Mouse (Mus musculus): Measurements from ENCODE around the gene Fgfrl1. TPM values are rescaled to one million over a fixed set of nuclear protein-coding genes. Genes with fewer than 3 reads are reported as not detected.

Gene Fgfrl1
- polyA plus RNA-seq, 1 experiment from 2014 or later, result 19.6 TPM

GRCm38 (mm10) chr5:108689091-108689490 is 3.1 kb upstream of the Fgfrl1 start:
- Histone ChIP-seq H3K27me3 (peaks cover 24% of the 10 kb centered on the region), H3K4me3 (no peak overlapping the region), H3K36me3 (no peaks in the 10 kb centered on the region), H3K27ac (replicated peaks) (no peak overlapping the region), H3K4me2 (replicated peaks) (no peak overlapping the region), H3K4me1 (peaks cover 4% of the 10 kb centered on the region), H3K9me3 (no peaks in the 10 kb centered on the region), H3K9ac (replicated peaks) (no peak overlapping the region)
- WGBS, result 68% methylated on average over 5 of the region's 5 CpGs
- ATAC-seq (ENCODE audit: low FRiP score, low read depth), result no peak

- H3K9ac ChIP-seq (replicated peaks), result no peak overlapping the region
- ATAC-seq (ENCODE audit: low FRiP score, low read depth), result no peak
- H3K4me2 ChIP-seq (replicated peaks), result no peak overlapping the region
- no peaks in the 10 kb centered on the region for H3K36me3 ChIP-seq
- H3K27me3 ChIP-seq, result peaks cover 34% of the 10 kb centered on the region
- 71% methylated on average over 4 of the region's 4 CpGs for WGBS
- H3K4me3 ChIP-seq, result no peak overlapping the region
- no peaks in the 10 kb centered on the region for H3K9me3 ChIP-seq
- no peak overlapping the region for H3K27ac ChIP-seq (replicated peaks)
- H3K4me1 ChIP-seq, result peaks cover 17% of the 10 kb centered on the region
Measured at GRCm38 (mm10) chr5:108691152-108691551, 1.0 kb upstream of the Fgfrl1 start.

GRCm38 (mm10) chr5:108693872-108694288 is 1.7 kb downstream of the Fgfrl1 start:
- WGBS, result 0% methylated on average over 23 of the region's 43 CpGs
- peak; percentile 95 for ATAC-seq (ENCODE audit: low FRiP score, low read depth)
- 0 out of 2 replicates have a peak overlapping the region, but pooled peaks have one; percentile 16 for H3K27ac ChIP-seq (replicated peaks)
- H3K27me3 ChIP-seq, result peaks cover 34% of the 10 kb centered on the region
- H3K9ac ChIP-seq (replicated peaks), result peak overlapping the region; percentile 80
- no peaks in the 10 kb centered on the region for H3K9me3 ChIP-seq
- peak overlapping the region; percentile 88 for H3K4me3 ChIP-seq
- H3K4me2 ChIP-seq (replicated peaks), result peak overlapping the region; percentile 88
- H3K36me3 ChIP-seq, result no peaks in the 10 kb centered on the region
- peaks cover 35% of the 10 kb centered on the region for H3K4me1 ChIP-seq

DNA sequence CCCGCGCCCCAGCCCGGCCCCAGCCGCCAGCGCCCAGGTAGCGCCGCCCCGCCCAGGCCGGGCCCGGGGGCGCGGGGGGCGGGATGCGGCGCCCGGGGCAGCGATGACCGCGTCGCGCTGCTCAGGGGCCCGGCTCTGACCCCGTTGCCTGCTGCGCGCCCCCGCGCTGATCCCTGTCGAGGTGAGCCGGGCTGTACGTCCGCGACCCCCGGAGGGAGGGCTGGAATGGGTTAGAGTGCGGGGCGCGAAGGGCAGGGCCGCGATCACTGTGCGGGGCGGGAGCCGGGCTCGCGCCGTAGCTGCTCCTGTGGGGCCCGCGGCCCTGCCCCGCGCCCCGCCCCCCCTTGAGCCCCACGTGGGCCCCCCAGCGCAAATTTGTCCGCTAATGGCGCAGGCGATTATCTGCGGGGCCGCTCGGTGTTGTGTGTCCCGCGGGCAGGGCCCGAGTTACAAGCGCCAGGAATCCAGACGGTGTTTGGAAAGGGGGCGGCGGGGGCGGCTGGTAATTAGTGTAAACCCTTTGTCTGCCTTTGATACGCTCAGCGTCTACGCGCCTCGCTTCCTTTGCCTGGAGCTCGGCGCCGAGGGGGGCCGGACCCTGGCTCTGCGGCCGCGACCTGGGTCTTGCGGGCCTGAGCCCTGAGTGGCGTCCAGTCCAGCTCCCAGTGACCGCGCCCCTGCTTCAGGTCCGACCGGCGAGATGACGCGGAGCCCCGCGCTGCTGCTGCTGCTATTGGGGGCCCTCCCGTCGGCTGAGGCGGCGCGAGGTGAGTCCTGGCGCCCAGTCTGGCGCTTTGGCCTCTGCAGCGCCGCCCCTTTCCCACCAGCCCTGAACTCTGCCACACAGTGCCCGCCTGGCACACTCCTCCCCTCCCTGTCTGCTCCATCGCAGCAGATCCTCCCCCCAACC is 2.4 kb downstream of the Fgfrl1 start:
- H3K4me1 ChIP-seq, result peaks cover 35% of the 10 kb centered on the region
- peak overlapping the region; percentile 80 for H3K9ac ChIP-seq (replicated peaks)
- peaks cover 34% of the 10 kb centered on the region for H3K27me3 ChIP-seq
- H3K4me3 ChIP-seq, result peak overlapping the region; percentile 88
- H3K36me3 ChIP-seq, result no peaks in the 10 kb centered on the region
- WGBS, result under 1% methylated on average over 90 of the region's 99 CpGs
- 0 out of 2 replicates have a peak overlapping the region, but pooled peaks have one; percentile 16 for H3K27ac ChIP-seq (replicated peaks)
- ATAC-seq (ENCODE audit: low FRiP score, low read depth), result peak; percentile 57
- peak overlapping the region; percentile 88 for H3K4me2 ChIP-seq (replicated peaks)
- H3K9me3 ChIP-seq, result no peaks in the 10 kb centered on the region

GRCm38 (mm10) chr5:108695861-108696260 is 3.7 kb downstream of the Fgfrl1 start:
- peak overlapping the region; percentile 88; the same call in 1 of the 2 replicates for H3K4me2 ChIP-seq (replicated peaks)
- no peak overlapping the region for H3K9ac ChIP-seq (replicated peaks)
- no peak overlapping the region for H3K27ac ChIP-seq (replicated peaks)
- no peak overlapping the region for H3K4me3 ChIP-seq
- H3K9me3 ChIP-seq, result no peaks in the 10 kb centered on the region
- WGBS, result 93% methylated on average over 12 of the region's 12 CpGs
- peaks cover 34% of the 10 kb centered on the region for H3K27me3 ChIP-seq
- no peaks in the 10 kb centered on the region for H3K36me3 ChIP-seq
- no peak for ATAC-seq (ENCODE audit: low FRiP score, low read depth)
- H3K4me1 ChIP-seq, result peaks cover 41% of the 10 kb centered on the region

DNA sequence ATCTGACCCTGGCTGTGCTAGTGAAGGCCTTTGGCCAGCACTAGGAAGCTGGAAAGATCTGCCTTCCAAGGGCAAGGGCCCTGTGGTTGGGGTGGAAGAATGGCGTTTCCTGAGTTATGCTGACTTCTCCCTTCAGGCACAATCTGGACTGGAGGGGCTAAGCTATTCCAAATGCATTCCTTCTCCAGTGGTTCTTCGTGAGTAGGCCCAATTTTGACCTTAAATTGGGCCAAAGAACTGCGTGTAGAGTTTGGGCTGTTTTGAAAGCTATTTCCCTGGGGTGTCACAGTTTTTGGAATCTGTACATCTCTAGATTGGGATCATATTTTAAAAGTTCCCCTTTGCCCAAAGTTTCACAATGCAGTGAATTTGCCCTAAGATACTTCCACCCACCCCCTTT is 4.4 kb downstream of the Fgfrl1 start:
- Histone ChIP-seq H3K9me3 (no peaks in the 10 kb centered on the region), H3K4me1 (peaks cover 41% of the 10 kb centered on the region), H3K27ac (replicated peaks) (no peak overlapping the region), H3K9ac (replicated peaks) (no peak overlapping the region), H3K27me3 (peaks cover 31% of the 10 kb centered on the region), H3K4me2 (replicated peaks) (no peak overlapping the region), H3K36me3 (no peaks in the 10 kb centered on the region), H3K4me3 (no peak overlapping the region)
- no peak for ATAC-seq (ENCODE audit: low FRiP score, low read depth)
- 83% methylated on average over 3 of the region's 3 CpGs for WGBS

DNA sequence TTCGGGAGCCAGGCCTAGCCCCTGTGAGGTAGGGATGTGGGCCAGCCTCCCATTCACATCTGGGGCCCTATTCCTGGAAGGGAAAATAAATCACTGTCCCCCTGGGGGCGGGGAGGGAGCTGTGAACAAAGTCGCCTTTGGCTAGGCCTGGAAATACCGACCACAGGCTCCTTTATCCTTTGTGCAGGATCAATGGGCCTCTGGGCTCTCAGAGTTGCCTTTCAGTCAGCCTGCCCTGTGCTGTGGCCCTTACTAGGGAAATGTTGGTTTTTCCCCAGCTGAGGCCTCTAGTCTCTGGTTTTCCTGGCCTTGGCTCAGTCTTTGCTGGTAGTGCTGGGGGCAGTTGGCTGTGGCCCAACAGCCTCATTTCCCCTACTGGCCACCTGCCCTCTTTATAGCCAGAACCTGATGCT is 5.2 kb downstream of the Fgfrl1 start:
- Histone ChIP-seq H3K9me3 (no peaks in the 10 kb centered on the region), H3K36me3 (no peaks in the 10 kb centered on the region), H3K27ac (replicated peaks) (peak overlapping the region; percentile 25), H3K4me2 (replicated peaks) (peak overlapping the region; percentile 5; the same call in 1 of the 2 replicates), H3K4me3 (no peak overlapping the region), H3K9ac (replicated peaks) (no peak overlapping the region), H3K4me1 (peaks cover 38% of the 10 kb centered on the region), H3K27me3 (peaks cover 22% of the 10 kb centered on the region)
- WGBS, result 10% methylated on average over 4 of the region's 4 CpGs
- no peak for ATAC-seq (ENCODE audit: low FRiP score, low read depth)

DNA sequence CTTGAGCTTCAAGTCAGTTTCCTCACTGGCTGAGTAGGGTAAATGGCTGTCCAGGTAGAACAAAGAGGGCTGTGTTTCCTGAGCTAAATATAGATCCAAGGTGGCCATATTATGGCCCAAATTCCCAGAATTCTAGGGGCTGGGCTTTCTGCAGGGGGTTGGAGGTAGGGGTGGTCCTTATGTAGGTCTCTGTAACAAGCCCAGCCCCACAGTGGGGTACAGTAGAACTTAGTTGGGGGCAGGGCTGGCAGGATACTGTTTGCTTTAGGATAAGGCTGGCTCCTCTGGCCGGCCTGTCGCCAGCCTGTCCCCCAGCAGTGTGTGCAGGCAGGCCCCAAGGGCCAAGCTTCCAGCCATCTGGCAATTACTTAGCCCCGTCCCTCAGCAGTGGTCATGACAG is 8.2 kb downstream of the Fgfrl1 start:
- no peak overlapping the region for H3K4me2 ChIP-seq (replicated peaks)
- peaks cover 32% of the 10 kb centered on the region for H3K4me1 ChIP-seq
- ATAC-seq (ENCODE audit: low FRiP score, low read depth), result no peak
- H3K4me3 ChIP-seq, result no peak overlapping the region
- peaks cover 11% of the 10 kb centered on the region for H3K36me3 ChIP-seq
- H3K9me3 ChIP-seq, result no peaks in the 10 kb centered on the region
- H3K9ac ChIP-seq (replicated peaks), result no peak overlapping the region
- H3K27ac ChIP-seq (replicated peaks), result no peak overlapping the region
- H3K27me3 ChIP-seq, result peaks cover 4% of the 10 kb centered on the region; the same call in 1 of the 2 replicates
- WGBS, result 67% methylated on average over 3 of the region's 3 CpGs

GRCm38 (mm10) chr5:108701341-108702021 is 9.3 kb downstream of the Fgfrl1 start:
- Histone ChIP-seq H3K27me3 (no peaks in the 10 kb centered on the region), H3K36me3 (peaks cover 22% of the 10 kb centered on the region), H3K4me1 (peaks cover 21% of the 10 kb centered on the region), H3K9me3 (no peaks in the 10 kb centered on the region), H3K27ac (replicated peaks) (no peak overlapping the region), H3K4me2 (replicated peaks) (no peak overlapping the region), H3K4me3 (no peak overlapping the region), H3K9ac (replicated peaks) (no peak overlapping the region)
- no peak for ATAC-seq (ENCODE audit: low FRiP score, low read depth)
- 69% methylated on average over 10 of the region's 10 CpGs for WGBS

GRCm38 (mm10) chr5:108703754-108704626 is 11.8 kb downstream of the Fgfrl1 start:
- no peaks in the 10 kb centered on the region for H3K9me3 ChIP-seq
- WGBS, result 82% methylated on average over 12 of the region's 12 CpGs
- H3K27me3 ChIP-seq, result no peaks in the 10 kb centered on the region
- H3K36me3 ChIP-seq, result peaks cover 33% of the 10 kb centered on the region
- peaks cover 6% of the 10 kb centered on the region; the same call in 1 of the 2 replicates for H3K4me1 ChIP-seq
- H3K27ac ChIP-seq (replicated peaks), result no peak overlapping the region
- ATAC-seq (ENCODE audit: low FRiP score, low read depth), result 0 out of 2 replicates have a peak, but pooled peaks have one; percentile 11
- no peak overlapping the region for H3K4me3 ChIP-seq
- no peak overlapping the region for H3K9ac ChIP-seq (replicated peaks)
- H3K4me2 ChIP-seq (replicated peaks), result no peak overlapping the region

DNA sequence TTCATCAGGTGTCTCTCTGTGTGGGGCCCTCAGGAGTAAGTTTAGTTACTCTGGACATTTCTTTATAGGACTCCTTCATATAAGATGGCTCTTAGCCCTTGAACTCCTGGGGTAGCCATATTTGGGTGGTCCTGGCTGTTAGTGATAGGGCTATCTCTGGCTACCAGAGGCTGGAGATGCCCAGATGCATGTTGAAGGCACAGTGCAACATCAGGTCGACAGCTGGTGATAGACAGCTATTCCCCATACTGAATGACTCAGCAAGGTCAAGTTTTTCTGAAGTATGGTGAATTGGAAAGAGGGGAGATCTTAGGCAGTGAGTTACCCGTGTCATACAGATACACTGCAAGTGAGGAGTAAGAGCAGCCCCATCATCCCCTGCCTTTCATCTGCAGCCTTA is 15.6 kb downstream of the Fgfrl1 start:
- WGBS, result 83% methylated on average over 2 of the region's 2 CpGs
- Histone ChIP-seq H3K36me3 (peaks cover 33% of the 10 kb centered on the region), H3K27me3 (no peaks in the 10 kb centered on the region), H3K9me3 (no peaks in the 10 kb centered on the region), H3K4me3 (no peak overlapping the region), H3K9ac (replicated peaks) (no peak overlapping the region), H3K4me1 (no peaks in the 10 kb centered on the region), H3K4me2 (replicated peaks) (no peak overlapping the region), H3K27ac (replicated peaks) (no peak overlapping the region)
- ATAC-seq (ENCODE audit: low FRiP score, low read depth), result no peak

Measured in midbrain, embryonic 12.5 days (tissue).